Mouse (Mus musculus): Measurements from ENCODE around the gene Hes2. TPM values are rescaled to one million over a fixed set of nuclear protein-coding genes. Genes with fewer than 3 reads are reported as not detected.

Hes2 gene
- polyA plus RNA-seq, 1 experiment from 2014 or later: 0.22 TPM

DNA sequence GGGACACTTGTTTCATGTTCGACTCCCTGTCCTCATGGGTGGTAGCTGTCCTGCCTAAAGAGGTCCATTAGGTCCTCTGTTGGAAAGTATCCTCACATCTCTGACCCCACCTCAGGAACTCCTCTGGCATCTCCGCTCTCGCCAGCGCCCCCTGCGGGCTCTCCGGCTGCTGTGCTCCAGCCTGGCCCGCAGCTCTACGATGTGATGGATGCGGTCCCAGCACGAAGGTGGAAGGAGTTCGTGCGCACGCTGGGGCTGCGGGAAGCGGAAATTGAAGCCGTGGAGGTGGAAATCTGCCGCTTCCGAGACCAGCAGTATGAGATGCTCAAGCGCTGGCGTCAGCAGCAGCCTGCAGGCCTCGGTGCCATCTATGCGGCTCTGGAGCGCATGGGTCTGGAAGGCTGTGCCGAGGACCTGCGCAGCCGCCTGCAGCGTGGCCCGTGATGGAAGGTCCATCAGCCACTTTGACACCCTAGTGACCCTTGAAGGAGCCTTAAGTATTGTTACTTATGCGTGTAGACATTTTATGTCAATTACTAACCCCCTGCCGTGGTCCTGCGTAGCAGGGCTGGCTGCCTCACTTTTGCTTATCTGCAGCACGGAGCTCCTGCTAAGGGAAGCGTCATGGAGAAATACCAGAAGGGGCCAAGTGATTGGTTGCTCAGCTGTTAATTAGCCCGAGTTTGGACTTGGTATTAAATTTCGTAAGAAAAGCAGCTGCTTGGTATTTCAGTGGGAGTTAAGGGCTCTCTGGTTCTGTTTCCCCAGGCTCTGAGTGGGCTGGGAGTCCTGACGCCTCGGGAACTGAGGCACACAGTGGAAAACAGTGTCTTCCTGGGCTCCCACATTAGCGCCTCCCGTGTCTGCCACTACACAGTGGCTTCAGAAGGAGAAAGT, 39.0 kb upstream of the Hes2 start:
- Histone ChIP-seq H3K36me3 (replicated peaks; ENCODE audit: control insufficient read depth, insufficient read depth, low read depth, low read length) (no peaks in the 10 kb centered on the region), H3K4me1 (ENCODE audit: control insufficient read depth, insufficient read depth, low read length) (peaks cover 12% of the 10 kb centered on the region), H3K9ac (replicated peaks; ENCODE audit: low read length) (no peak overlapping the region), H3K27me3 (ENCODE audit: control insufficient read depth, insufficient read depth, low read length) (peaks cover 87% of the 10 kb centered on the region), H3K27ac (replicated peaks; ENCODE audit: low read depth, low read length) (no peak overlapping the region), H3K9me3 (replicated peaks; ENCODE audit: control insufficient read depth, low read length) (no peaks in the 10 kb centered on the region), H3K4me3 (ENCODE audit: low read depth, low read length) (peak overlapping the region; percentile 15; the same call in 1 of the 2 replicates), H3K4me2 (ENCODE audit: low read depth, low read length) (peak overlapping the region; percentile 16)
- 4% methylated on average over 39 of the region's 39 CpGs for WGBS
- peak; percentile 74 for DNase-seq (ENCODE audit: low spot score)
- no peak for ATAC-seq (replicated peaks; ENCODE audit: insufficient number of reproducible peaks, low FRiP score, low TSS enrichment, low read depth)

DNA sequence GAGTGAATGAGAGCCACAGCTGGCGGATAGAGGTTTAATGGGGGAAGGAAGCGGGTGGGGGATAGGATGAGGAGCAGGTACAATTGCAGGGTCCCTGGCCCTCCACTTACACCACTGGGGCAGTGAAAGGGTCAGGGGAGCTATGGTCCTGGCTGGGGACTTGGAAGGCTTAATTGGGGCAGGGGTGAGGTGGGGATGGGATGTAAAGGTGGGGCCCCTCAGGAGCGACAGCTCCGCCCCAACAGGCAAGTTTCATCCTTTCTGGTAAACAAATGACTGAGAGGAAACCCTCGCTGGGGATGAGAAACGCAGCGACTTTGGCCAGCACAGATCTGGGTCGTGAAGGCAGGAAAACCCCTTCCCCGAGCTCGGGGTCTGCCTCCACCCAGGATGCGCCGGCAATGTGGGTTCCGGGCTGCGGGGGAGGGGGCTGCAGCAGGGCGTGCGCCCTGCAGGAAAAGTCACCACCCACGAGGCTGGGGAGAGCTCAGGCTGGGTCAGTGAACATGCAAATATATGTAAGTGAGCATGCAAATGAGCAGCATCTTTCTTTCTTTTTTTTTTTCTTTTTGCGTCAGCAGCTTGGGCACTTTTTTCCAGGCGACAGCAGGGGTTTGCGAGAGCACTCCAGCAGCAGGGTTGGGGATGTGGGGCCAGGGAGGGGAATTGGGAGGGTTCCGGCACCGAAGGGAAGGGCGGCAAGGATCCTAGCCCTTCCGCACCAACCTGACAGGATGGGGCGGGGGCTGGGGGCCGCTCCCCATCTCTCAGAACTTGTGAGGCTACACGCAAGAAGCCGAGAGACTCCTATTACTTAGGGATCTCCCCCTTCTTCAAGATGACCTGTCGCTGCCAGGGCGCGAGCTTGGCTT, 38.1 kb upstream of the Hes2 start:
- no peak overlapping the region for H3K9ac ChIP-seq (replicated peaks; ENCODE audit: low read length)
- ATAC-seq (replicated peaks; ENCODE audit: insufficient number of reproducible peaks, low FRiP score, low TSS enrichment, low read depth) (no peak), DNase-seq (ENCODE audit: low spot score) (no peak)
- peaks cover 16% of the 10 kb centered on the region for H3K4me1 ChIP-seq (ENCODE audit: control insufficient read depth, insufficient read depth, low read length)
- peaks cover 92% of the 10 kb centered on the region for H3K27me3 ChIP-seq (ENCODE audit: control insufficient read depth, insufficient read depth, low read length)
- no peaks in the 10 kb centered on the region for H3K36me3 ChIP-seq (replicated peaks; ENCODE audit: control insufficient read depth, insufficient read depth, low read depth, low read length)
- no peaks in the 10 kb centered on the region for H3K9me3 ChIP-seq (replicated peaks; ENCODE audit: control insufficient read depth, low read length)
- H3K27ac ChIP-seq (replicated peaks; ENCODE audit: low read depth, low read length): no peak overlapping the region
- WGBS: 1% methylated on average over 31 of the region's 31 CpGs
- 0 out of 2 replicates have a peak overlapping the region, but pooled peaks have one; percentile 12 for H3K4me3 ChIP-seq (ENCODE audit: low read depth, low read length)
- H3K4me2 ChIP-seq (ENCODE audit: low read depth, low read length): peak overlapping the region; percentile 31; the same call in 1 of the 2 replicates

DNA sequence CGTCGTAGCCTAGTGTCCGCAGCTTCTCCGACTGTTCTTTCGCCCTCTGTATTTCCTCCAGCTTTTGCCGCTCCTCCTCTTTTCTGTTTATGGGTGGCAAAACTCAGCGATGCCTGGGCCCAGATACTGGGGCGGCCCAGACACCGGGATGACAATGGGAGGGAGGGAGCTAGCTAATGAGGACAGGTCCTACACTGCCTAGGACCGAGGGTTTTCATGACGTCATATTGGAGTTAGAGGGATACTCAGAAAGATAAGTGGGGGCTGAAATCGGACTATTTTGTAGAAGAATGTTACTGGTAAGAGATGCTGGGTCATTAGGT, 37.5 kb upstream of the Hes2 start:
- peaks cover 18% of the 10 kb centered on the region for H3K4me1 ChIP-seq (ENCODE audit: control insufficient read depth, insufficient read depth, low read length)
- H3K27me3 ChIP-seq (ENCODE audit: control insufficient read depth, insufficient read depth, low read length): peaks cover 94% of the 10 kb centered on the region
- no peaks in the 10 kb centered on the region for H3K9me3 ChIP-seq (replicated peaks; ENCODE audit: control insufficient read depth, low read length)
- H3K27ac ChIP-seq (replicated peaks; ENCODE audit: low read depth, low read length): no peak overlapping the region
- DNase-seq (ENCODE audit: low spot score) (no peak), ATAC-seq (replicated peaks; ENCODE audit: insufficient number of reproducible peaks, low FRiP score, low TSS enrichment, low read depth) (no peak)
- WGBS: 2% methylated on average over 12 of the region's 12 CpGs
- H3K4me3 ChIP-seq (ENCODE audit: low read depth, low read length): no peak overlapping the region
- H3K36me3 ChIP-seq (replicated peaks; ENCODE audit: control insufficient read depth, insufficient read depth, low read depth, low read length): no peaks in the 10 kb centered on the region
- H3K9ac ChIP-seq (replicated peaks; ENCODE audit: low read length): no peak overlapping the region
- H3K4me2 ChIP-seq (ENCODE audit: low read depth, low read length): peak overlapping the region; percentile 31; the same call in 1 of the 2 replicates

DNA sequence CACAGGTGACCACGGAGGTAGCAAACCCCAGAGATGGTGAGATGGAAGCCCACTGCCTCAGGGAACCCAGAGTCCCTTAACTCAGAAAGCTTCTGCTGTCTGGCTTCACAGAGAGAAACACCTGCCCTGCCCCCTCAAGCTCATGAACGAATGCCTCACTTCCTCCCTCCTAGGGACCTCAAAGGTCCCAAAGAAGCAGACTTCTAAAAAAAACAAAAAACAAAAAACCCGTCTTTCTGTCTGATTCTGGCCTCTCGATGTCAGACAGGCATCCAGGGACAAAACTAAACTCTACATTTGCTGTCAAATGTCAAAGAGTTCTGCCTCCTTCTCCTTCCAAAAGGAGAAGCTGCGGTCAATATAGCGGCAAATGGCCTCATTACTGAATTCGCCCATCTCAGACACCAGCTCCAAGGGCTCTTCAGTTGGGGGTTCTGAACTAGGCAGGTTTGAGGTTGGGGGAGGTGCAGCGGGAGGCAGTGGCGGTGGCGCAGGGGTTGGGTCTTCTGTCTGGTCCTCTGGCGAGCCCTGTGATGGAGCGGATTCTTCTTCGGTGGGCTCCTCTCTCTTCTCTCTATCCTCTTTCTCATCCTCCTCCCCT, 34.2 kb upstream of the Hes2 start:
- no peak for DNase-seq (ENCODE audit: low spot score)
- H3K27ac ChIP-seq (replicated peaks; ENCODE audit: low read depth, low read length): no peak overlapping the region
- H3K4me1 ChIP-seq (ENCODE audit: control insufficient read depth, insufficient read depth, low read length): peaks cover 27% of the 10 kb centered on the region

DNA sequence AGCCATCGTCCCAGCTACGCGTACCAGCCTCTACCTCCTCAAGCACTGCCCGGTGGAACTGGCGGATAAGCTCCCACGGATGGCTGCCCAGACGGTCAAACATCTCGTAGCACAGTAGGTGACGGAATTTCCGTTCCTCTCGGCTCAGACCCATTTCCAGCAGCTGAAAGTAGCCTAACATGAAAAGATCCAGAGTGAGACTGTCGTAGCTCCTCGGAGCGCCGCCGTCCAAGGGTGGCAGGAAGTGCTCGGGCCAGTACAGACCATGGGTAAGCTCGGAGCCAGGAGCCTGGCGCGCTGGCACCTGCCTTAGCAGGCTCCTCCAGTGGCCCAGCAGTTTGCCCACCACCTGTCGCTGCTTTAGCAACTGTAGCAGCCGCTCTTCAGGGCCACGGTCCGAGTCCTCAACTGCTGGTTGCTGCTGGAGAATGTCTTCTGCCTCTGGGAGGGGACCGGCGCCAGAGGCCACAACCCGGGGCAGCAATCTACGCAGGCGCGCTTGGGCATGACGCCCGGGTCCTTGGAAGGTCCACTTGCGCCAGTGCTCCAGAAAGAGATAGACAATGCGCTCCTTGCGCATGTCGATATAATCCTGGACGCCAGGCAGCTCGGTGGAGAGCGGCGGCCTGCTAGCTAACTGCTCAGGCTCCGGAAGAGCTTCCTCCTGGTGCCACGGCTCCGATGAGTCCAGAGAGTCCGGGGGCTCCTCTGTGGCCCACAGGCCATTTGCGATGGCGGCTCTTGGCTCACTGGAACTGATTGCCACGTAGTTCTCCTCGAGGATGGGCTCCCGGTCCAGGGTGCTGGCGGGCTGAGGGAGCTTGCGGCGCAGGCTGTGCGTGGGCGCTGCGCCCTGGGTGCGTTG, 33.3 kb upstream of the Hes2 start:
- ATAC-seq (replicated peaks; ENCODE audit: insufficient number of reproducible peaks, low FRiP score, low TSS enrichment, low read depth) (no peak), DNase-seq (ENCODE audit: low spot score) (no peak)
- Histone ChIP-seq H3K27ac (replicated peaks; ENCODE audit: low read depth, low read length) (no peak overlapping the region), H3K27me3 (ENCODE audit: control insufficient read depth, insufficient read depth, low read length) (peaks cover 94% of the 10 kb centered on the region), H3K36me3 (replicated peaks; ENCODE audit: control insufficient read depth, insufficient read depth, low read depth, low read length) (no peaks in the 10 kb centered on the region), H3K4me1 (ENCODE audit: control insufficient read depth, insufficient read depth, low read length) (peaks cover 26% of the 10 kb centered on the region), H3K9ac (replicated peaks; ENCODE audit: low read length) (no peak overlapping the region), H3K9me3 (replicated peaks; ENCODE audit: control insufficient read depth, low read length) (no peaks in the 10 kb centered on the region), H3K4me3 (ENCODE audit: low read depth, low read length) (peak overlapping the region; percentile 15), H3K4me2 (ENCODE audit: low read depth, low read length) (peak overlapping the region; percentile 37)
- WGBS: 6% methylated on average over 56 of the region's 56 CpGs

More for the DNA sequence above, 34.2 kb upstream of the Hes2 start:
- H3K27me3 ChIP-seq (ENCODE audit: control insufficient read depth, insufficient read depth, low read length): peaks cover 95% of the 10 kb centered on the region
- H3K36me3 ChIP-seq (replicated peaks; ENCODE audit: control insufficient read depth, insufficient read depth, low read depth, low read length): no peaks in the 10 kb centered on the region
- H3K4me3 ChIP-seq (ENCODE audit: low read depth, low read length): no peak overlapping the region
- H3K9me3 ChIP-seq (replicated peaks; ENCODE audit: control insufficient read depth, low read length): no peaks in the 10 kb centered on the region
- H3K9ac ChIP-seq (replicated peaks; ENCODE audit: low read length): no peak overlapping the region
- H3K4me2 ChIP-seq (ENCODE audit: low read depth, low read length): no peak overlapping the region
- WGBS: 10% methylated on average over 13 of the region's 13 CpGs
- ATAC-seq (replicated peaks; ENCODE audit: insufficient number of reproducible peaks, low FRiP score, low TSS enrichment, low read depth): no peak

DNA sequence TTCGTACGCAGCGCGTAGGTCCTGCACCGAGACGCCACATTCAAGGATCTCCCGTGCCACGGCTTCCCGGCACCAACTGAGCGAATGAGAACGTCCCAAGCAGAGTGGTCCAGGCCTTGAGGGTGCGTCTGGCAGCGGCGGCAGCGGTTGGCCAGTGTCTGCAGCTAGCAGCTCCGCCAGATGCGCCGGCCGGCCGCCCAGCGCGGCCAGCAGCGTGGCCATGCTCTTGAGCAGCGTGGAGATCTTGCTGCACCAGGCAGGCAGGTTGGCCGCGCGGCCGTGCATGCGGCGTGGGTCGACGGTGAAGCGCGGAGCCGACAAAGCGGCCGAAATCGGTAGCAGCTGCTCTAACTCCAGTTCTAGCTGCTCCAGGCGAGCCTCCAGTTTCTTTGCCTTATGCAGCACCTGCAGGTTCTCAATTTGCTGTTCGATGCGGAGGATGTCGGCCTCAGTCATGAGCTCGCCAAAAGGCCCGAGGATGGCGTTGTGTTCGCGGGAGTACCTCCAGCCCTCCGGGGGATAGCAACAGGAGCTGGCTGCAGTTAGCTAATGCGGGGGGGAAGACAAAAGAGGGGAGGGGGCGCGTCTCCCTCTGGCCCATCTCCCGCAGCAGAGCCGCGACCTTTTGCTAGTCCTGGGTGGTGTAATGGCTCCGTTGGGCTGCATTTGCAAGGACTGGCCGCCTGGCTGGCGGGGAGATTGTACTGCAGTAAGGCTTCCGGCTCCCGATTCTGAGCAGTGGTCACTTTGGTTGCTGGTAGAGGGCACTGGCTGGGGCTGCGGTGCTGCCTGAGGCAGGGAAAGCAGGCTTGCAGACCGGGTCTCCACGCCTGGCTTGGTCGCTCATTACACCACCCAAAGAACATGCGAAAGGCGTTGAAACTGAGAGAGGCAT, 32.4 kb upstream of the Hes2 start:
- Histone ChIP-seq H3K4me3 (ENCODE audit: low read depth, low read length) (peak overlapping the region; percentile 15), H3K4me1 (ENCODE audit: control insufficient read depth, insufficient read depth, low read length) (peaks cover 28% of the 10 kb centered on the region)

More for the DNA sequence above, 32.4 kb upstream of the Hes2 start:
- DNase-seq (ENCODE audit: low spot score) (peak; percentile 43), ATAC-seq (replicated peaks; ENCODE audit: insufficient number of reproducible peaks, low FRiP score, low TSS enrichment, low read depth) (no peak)
- H3K27me3 ChIP-seq (ENCODE audit: control insufficient read depth, insufficient read depth, low read length): peaks cover 94% of the 10 kb centered on the region
- WGBS: 5% methylated on average over 65 of the region's 65 CpGs
- peak overlapping the region; percentile 37 for H3K4me2 ChIP-seq (ENCODE audit: low read depth, low read length)
- no peak overlapping the region for H3K27ac ChIP-seq (replicated peaks; ENCODE audit: low read depth, low read length)
- no peaks in the 10 kb centered on the region for H3K36me3 ChIP-seq (replicated peaks; ENCODE audit: control insufficient read depth, insufficient read depth, low read depth, low read length)
- H3K9ac ChIP-seq (replicated peaks; ENCODE audit: low read length): no peak overlapping the region; the same call in none of the 2 replicates
- no peaks in the 10 kb centered on the region for H3K9me3 ChIP-seq (replicated peaks; ENCODE audit: control insufficient read depth, low read length)
